Mouse (Mus musculus) heart, postnatal 14 days (tissue): ENCODE measurements around the gene Cars. TPM values are rescaled to one million over a fixed set of nuclear protein-coding genes. Genes with fewer than 3 reads are reported as not detected.
"Not testable (repeated sequence)": the region's sequence is repeated elsewhere in the genome, so short reads cannot be mapped to it uniquely, and the experiment has no call there.

Source experiments
- DNase-seq, 2 experiments: peaks; one replicate each; pipeline ENCODE4 v3.0.0; 2021 to 2022
- intact Hi-C: fragments of 180-260 bp; cut with DNase I; formaldehyde crosslinking; loops from one replicate; pipeline ENCODE4 v1.15.1; 2025
- long read RNA-seq, 2 experiments: library from polyadenylated mRNA; stranded (forward); transcript quantifications; one replicate each; pipeline ENCODE4 v2.0.0; 2021
- total RNA-seq, 2 experiments: library from RNA; stranded (reverse); gene quantifications; 2 replicates each; pipeline ENCODE4 v1.2.3; 2021

The Cars gene
- total RNA-seq, result 10 to 100 TPM; 20.0 to 21.2 TPM
- long read RNA-seq, experiment 1, transcript Cars-202 (22 exons, 2,462 nt), result major isoform, 21 of 33 reads
- long read RNA-seq, experiment 1, transcript Cars-201 (23 exons, 3,222 nt), result minor isoform, 6 of 33 reads
- long read RNA-seq, experiment 1, partial matches to known transcripts, result 1 of 33 reads
- long read RNA-seq, experiment 1, other reads (novel, unspliced or antisense), result 5 of 33 reads
- long read RNA-seq, experiment 2, transcript Cars-201 (23 exons, 3,222 nt), result minor isoform, 5 of 21 reads
- long read RNA-seq, experiment 2, transcript Cars-202 (22 exons, 2,462 nt), result major isoform, 14 of 21 reads
- long read RNA-seq, experiment 2, partial matches to known transcripts, result 0 of 21 reads
- long read RNA-seq, experiment 2, other reads (novel, unspliced or antisense), result 2 of 21 reads

DNA sequence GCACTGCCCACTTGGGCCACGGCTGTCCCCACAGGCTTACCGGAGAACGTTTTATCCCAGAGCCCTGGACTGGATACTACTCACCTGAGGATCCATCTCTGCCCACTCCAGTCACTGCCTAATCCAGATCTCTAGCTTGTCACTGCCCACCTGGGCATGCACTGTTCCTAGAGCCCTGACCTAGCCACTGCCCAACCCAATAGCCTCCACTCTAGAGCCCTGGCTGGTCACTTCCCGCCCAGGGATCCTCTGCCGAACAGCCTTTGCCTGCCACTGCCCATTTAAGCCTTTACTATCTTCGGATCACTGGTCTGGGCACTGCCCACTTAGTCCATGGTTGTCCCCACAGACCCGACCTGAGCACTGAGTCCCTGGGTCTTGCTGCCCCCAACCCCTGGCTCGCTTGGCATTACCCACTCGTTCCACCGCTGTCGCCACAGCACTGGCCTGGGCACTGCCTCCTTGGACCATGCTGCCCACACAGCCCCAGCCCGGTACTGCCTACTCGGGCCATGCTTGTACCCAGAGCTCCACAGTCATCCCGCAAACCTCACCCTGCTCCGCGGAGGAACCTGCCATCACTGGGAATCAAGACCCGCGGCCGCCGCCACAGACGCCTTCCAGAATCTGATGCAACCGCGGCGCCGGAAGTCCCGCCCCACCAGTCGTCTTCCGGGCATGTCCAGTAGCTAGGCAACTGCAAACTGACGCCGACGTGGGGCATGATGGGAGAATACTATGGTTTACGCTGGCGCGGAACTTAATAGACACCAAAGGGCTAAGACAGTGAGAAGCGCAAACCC is at the start of gene Cars:
Gene Cars (minus strand): TSS at position 663 of the 803 bp plus-strand sequence.
- peak; percentile 93 to 95 for DNase-seq
- intact Hi-C loops, result no loop called here

- peak; percentile 77 to 80 for DNase-seq
- intact Hi-C loops, result loop anchor here (1.0 kb wide), 1 partner anchor 36 kb away; the partner anchor contains the start of gene Tnfrsf23
Observed at GRCm38 (mm10) chr7:143649034-143649768, 49.3 kb upstream of the Cars start, which contains the start of gene Tnfrsf22. Tnfrsf22 (minus strand) TSS chr7:143649661.

GRCm38 (mm10) chr7:143643949-143644348 is 44.1 kb upstream of the Cars start:
- intact Hi-C loops, result loop anchor here (2.0 kb wide), 1 partner anchor 37 kb away; no protein-coding TSS in a partner anchor
- DNase-seq, result not testable (repeated sequence)

- intact Hi-C loops, result no loop called here
- DNase-seq, result no peak
Observed at GRCm38 (mm10) chr7:143636674-143637073, 36.8 kb upstream of the Cars start.

- no peak for DNase-seq
- intact Hi-C loops, result no loop called here
Observed at GRCm38 (mm10) chr7:143631503-143631902, 31.6 kb upstream of the Cars start.

GRCm38 (mm10) chr7:143629501-143629900 is 29.6 kb upstream of the Cars start:
- no peak for DNase-seq
- intact Hi-C loops, result no loop called here

DNA sequence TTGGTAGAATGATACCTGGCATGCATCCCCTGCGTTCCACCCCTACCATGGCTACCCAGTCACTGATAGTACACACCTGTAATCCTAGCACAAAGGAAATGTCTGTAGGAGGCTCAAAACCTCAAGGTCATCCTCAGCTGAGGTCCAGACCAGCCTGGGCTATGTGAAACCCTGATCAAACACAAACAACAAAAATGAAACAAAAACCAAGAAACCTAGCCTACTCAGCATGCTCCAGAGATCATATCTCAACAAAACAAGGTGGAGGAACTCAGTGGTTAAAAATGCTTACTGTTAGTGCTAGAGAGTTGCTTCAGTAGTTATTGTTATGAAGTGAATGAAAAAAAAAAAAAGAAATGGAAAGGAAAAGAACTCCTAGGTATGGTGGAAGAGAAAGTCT is 28.6 kb upstream of the Cars start, which contains the start of gene Tnfrsf26:
Gene Tnfrsf26 (minus strand): TSS at position 183 of the 400 bp plus-strand sequence.
- intact Hi-C loops, result no loop called here
- no peak for DNase-seq

- intact Hi-C loops, result no loop called here
- DNase-seq, result no peak
Observed at GRCm38 (mm10) chr7:143627555-143628286, 27.8 kb upstream of the Cars start.

DNA sequence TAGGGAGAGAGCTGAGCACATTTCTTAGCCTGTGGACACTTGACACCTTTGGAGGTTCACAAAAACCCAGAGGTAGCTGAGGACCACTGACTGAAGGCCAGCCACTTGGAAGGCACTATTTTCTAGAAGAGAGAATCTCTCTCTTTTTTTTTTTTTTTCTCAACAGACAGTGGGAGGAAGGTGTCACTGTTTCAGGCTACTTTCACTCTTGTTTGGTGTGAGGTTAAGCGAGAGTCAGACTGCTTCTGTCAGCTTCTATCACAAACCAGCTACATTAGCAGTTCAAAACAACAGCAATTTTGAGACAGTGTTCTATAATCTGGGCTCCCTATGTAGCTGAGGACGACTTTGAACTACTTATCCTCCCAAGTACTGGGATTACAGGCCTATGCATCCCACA is 26.3 kb upstream of the Cars start:
- DNase-seq, result no peak
- intact Hi-C loops, result no loop called here

GRCm38 (mm10) chr7:143625151-143625550 is 25.3 kb upstream of the Cars start:
- no peak for DNase-seq
- intact Hi-C loops, result no loop called here

GRCm38 (mm10) chr7:143624561-143624960 is 24.7 kb upstream of the Cars start:
- intact Hi-C loops, result no loop called here
- DNase-seq, result no peak

DNA sequence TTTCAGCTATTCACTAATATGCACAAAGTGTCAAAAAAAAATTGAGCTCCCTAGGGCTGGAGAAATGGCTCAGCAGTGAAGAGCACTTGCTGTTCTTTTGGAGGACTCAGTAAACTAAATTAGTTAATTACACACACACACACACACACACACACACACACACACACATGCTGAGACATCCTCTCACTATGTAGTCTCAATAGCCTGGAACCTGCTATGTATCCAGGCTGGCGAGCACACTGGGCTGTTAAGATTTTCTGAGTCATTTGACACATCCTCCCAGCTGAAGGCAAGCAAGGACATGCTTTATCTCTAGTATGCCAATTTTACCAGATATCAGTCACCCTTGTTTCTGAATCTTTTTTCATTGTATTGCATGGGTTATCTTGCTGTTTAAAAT is 21.1 kb upstream of the Cars start:
- no peak for DNase-seq
- intact Hi-C loops, result no loop called here

DNA sequence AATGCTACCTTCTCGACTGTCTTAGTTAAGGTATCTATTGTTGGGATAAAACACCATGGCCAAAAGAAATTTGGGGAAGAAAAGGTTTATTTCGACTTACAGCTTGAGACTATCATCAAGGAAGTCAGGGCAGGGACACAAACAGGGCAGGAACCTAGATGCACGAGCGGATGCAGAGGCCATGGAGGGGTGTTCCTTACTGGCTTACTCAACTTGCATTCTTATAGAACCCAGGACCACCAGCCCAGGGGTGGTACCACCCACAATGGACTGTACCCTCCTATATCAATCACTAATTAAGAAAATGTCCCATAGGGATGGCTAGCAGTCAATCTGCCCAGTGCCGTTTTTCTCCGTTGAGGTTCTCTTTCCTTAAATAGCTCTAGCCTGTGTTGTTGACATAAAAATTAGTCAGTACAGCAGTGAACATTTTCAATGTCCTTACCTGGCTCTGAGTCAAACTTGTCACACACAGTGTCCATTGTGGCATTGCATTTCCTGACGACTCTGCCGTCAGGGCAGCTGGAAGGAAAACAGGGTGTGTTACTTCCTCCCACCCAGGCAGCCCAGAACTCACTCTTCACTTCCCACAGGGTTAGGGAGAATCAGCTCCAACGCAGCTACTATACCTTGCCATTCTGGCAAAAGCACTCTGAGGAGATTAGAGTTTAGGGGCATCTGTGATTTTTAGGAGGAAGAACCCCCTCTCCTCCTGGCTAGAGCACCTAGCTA is 14.7 kb upstream of the Cars start:
- peak; percentile 9 to 27 for DNase-seq
- intact Hi-C loops, result no loop called here

GRCm38 (mm10) chr7:143612215-143612614 is 12.3 kb upstream of the Cars start:
- intact Hi-C loops, result no loop called here
- DNase-seq, result peak in 1 of 2 experiments; percentile 10

- intact Hi-C loops, result no loop called here
Observed at GRCm38 (mm10) chr7:143605321-143605720, 5.4 kb upstream of the Cars start.

DNA sequence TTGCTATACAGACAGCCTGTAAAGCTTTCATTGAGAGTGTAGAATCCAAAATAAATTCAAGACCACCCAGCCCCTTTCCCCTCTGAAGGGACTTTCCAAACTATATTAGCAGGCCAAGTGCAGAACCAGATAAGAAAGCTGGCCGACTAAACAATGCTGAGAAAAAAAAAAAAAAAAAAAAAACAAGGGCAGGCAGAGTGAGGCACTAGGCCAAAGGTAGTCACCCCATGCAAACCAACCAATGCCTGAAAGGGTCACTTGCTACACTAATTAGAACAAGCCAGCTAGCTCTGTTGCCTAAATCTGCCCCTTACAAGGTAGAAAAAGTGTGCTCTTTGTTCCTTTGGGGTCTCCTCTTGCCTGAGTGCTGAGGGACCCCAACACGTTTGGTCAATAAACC is 5.0 kb upstream of the Cars start:
- DNase-seq, result no peak
- intact Hi-C loops, result no loop called here

More at GRCm38 (mm10) chr7:143605321-143605720, 5.4 kb upstream of the Cars start:
- no peak for DNase-seq

DNA sequence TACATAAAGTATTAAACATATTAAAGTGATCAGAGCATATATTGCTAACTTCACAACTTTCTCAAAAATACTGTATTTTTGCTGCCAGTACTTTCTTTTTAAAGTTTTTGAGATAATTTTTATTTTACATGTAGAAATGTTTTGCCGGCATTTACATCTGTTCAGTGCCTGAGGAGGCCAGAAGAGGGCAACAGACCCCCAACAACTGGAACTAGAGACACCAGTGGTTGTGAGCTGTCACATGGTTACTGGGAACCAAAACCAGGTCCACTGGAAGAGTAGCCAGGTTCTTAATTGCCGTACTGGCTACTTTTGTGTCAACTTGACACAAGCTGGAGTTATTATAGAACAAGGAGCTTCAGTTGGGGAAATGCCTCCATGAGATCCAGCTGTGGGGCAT is 1.8 kb upstream of the Cars start:
- intact Hi-C loops, result no loop called here
- no peak for DNase-seq

DNA sequence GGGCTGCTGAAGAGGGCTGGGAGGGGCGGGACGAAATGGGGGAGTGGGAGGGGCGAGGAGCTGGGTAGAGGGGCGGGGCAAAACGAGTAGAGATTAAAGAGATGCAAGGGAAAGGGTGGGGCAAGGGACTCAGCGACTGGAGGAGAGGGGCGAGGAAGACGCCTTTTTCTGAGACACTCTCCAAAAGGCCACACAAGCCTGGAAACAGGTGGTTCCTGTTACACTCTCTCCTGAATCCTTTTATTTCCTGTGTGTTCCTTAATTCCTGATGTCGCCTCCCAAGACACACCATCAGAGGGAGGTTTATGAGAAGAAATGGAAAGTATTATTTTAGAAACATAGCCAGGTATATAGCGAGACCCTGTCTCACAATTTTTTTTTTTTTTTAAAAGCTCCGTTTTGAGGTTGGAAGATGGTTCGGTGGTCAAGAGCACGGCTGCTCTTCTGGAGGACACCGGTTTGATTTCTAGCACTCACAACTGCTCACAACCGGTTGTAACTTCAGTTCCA is 396 bp upstream of the Cars start:
- no peak for DNase-seq
- intact Hi-C loops, result no loop called here

DNA sequence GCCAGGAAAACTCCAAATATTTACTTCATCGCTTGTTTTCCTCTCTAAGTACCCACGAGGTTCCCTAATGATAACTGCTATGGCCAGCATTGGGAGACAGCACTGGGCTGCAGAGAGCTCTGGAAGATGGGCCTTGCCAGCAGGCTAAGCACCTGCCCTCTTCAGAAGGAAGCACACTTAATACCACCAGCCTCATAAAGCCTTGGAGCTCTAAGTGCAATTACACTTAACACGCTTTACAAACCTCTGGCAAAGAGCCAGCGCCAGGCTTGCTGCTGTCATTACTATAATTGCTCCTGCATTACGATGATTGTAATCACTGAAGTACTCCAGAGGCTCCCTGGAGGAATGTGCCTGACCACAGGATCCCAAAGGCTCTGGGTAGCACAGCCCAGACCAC is 5.0 kb downstream of the Cars start:
- no peak for DNase-seq
- intact Hi-C loops, result no loop called here
